Mouse (Mus musculus) megakaryocyte, embryonic 14.5 days (primary cell): Measurements from ENCODE around the gene Yjefn3. TPM values are rescaled to one million over a fixed set of nuclear protein-coding genes. Genes with fewer than 3 reads are reported as not detected.

Experiments used
- H3K27me3 ChIP-seq: replicated peaks from 2 replicates; pipeline ENCODE3; 2012; ENCODE audit warnings: inconsistent platforms
- H3K36me3 ChIP-seq: replicated peaks from 2 replicates; pipeline ENCODE3; 2012; ENCODE audit warnings: low read length, inconsistent platforms, mixed read lengths
- H3K4me1 ChIP-seq: 2 replicates; pipeline ENCODE4 v1.6.1; 2012; ENCODE audit warnings: inconsistent platforms
- H3K4me3 ChIP-seq: replicated peaks from 2 replicates; pipeline ENCODE3; 2012; ENCODE audit warnings: moderate library complexity, mild to moderate bottlenecking, inconsistent platforms
- H3K9me3 ChIP-seq: 2 replicates; pipeline ENCODE4 v1.6.1; 2012; ENCODE audit warnings: inconsistent platforms
- FLI1 ChIP-seq: IDR thresholded peaks from 2 replicates; pipeline ENCODE4 v1.6.1; 2012; ENCODE audit warnings: low read length, inconsistent platforms, mixed read lengths
- GATA1 ChIP-seq: IDR thresholded peaks from 3 replicates; pipeline ENCODE4 v1.6.1; 2012; ENCODE audit warnings: mixed read lengths, low read length, inconsistent platforms, borderline replicate concordance
- polyA plus RNA-seq: library from polyadenylated mRNA; stranded (reverse); fragments of >175 nt; gene quantifications from 2 replicates; pipeline ENCODE4 v1.2.3, GENCODE M21; 2012; ENCODE audit warnings: low replicate concordance; ENCODE audit not compliant: insufficient read depth

The Yjefn3 gene
- polyA plus RNA-seq, 1 experiment: 4.7 TPM

DNA sequence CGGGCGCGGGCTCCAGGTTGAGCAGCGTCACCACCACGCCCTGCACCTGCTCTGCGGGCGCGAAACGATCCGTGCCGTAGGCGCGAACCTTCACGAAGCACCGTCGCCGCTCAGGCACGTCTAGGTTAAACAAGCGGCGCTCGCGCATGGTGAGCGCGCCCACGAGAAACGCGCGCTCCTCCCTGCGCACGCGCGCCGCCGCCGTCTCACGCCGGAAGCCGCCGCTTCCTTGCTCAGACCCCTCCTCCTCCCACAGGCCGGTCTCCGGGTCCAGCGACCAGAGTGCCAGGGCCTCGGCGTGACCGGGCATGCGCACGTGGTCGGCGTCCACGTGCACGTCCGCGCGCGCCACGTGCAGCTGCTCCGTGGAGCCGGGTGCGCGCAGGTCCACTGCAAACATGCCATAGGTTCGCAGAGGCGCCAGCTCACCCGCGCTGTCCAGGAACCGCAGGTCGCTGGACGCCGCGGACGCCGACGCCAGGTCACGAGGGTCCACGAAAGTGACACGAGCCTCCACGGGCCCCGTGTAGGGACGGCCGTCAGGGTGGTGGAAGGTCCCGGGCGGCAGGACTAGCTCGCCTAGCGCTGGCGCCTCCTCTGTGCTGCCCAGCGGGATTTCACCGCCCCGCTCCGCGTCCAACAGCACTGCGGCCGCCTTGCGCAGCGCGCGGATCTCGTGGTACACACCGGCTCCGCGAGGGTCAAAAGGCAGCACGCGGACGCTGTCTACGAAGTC lies 20.3 kb downstream of the Yjefn3 start:
- H3K27me3 ChIP-seq: peaks cover 96% of the 10 kb centered on the region
- peaks cover 50% of the 10 kb centered on the region for H3K9me3 ChIP-seq

DNA sequence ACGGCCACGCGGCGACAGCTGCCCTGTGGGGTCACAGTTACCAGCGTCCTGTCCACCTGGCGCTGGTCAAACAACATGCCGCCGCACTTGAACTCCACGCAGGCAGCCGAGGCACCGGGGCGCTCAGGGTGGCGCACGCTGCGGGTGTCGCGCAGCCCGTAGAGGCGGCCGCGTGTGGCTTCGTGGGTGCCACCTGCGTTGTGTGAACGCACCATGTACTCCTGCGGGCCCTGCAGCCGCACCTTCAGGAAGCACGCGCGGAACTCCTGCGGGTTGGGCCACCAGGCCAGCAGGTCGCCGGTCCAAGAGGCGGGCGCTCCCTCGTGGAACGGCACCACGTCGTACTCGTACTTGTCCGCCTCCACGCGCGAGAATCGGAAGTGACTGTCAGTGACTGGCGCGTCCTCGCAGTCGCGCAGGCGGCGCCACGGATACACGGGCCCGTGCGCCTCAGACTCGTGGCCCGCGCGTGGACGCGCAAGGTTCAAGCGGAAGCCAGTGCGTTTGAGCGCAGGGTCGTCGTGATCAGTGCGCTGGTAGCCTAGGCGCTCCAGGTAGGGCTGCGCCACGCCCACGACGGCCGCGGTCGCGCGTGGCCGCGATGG lies 21.1 kb downstream of the Yjefn3 start:
- Histone ChIP-seq H3K4me3 (peak overlapping the region; percentile 89), H3K36me3 (peaks cover 8% of the 10 kb centered on the region), H3K27me3 (peaks cover 96% of the 10 kb centered on the region), H3K4me1 (peaks cover 35% of the 10 kb centered on the region), H3K9me3 (peaks cover 50% of the 10 kb centered on the region)
- TF ChIP-seq GATA1: no peak

More for the DNA sequence above, 20.3 kb downstream of the Yjefn3 start:
- TF ChIP-seq FLI1 (no peak), GATA1 (no peak)
- Histone ChIP-seq H3K4me3 (peak overlapping the region; percentile 89), H3K36me3 (peaks cover 8% of the 10 kb centered on the region), H3K4me1 (peaks cover 43% of the 10 kb centered on the region)

DNA sequence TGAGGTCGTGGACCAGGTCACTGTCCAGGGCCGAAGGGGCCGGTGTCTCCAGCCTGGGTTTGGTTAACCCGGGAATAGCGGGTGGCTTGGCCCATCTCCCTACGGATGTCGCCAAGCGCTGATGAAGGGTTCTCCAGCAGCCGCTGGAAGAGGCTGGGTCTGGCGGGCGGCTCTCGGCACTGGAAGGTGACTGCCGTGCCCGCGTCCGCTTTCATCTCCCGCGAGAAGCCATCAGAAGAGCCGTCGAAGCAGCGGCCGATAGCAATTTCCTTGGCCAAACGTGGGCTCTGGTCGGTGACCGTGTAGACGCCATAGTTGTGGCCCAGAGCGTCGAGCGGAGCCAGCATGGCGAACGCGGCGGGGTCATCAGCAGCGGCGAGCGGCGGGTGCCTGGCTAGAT lies 21.7 kb downstream of the Yjefn3 start:
- peaks cover 33% of the 10 kb centered on the region for H3K4me1 ChIP-seq
- H3K9me3 ChIP-seq: peaks cover 50% of the 10 kb centered on the region
- peak overlapping the region; percentile 89 for H3K4me3 ChIP-seq
- peaks cover 8% of the 10 kb centered on the region for H3K36me3 ChIP-seq
- no peak for TF ChIP-seq FLI1
- no peak for TF ChIP-seq GATA1
- H3K27me3 ChIP-seq: peaks cover 96% of the 10 kb centered on the region

DNA sequence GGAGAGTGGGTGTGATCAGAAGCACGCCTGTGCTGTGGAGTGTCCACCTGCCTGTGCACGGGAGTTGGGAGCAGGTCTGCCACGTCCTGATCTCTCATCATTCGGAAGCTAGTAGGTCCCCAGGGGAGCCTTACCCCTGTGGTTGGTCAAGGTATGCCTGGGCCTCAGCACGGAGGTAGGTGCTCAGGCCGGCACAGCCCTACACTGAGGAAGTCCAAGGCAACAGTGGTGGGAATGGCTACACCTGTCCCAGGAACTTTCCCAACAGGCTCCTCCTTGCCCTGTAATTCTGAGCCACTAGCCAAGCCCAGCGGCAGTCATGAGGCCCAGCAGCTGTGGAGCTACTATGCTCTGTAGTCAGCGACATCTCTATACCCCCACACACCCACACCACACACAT lies 22.8 kb downstream of the Yjefn3 start:
- H3K4me3 ChIP-seq: no peak overlapping the region
- H3K36me3 ChIP-seq: peaks cover 8% of the 10 kb centered on the region
- H3K9me3 ChIP-seq: peaks cover 50% of the 10 kb centered on the region
- no peak for TF ChIP-seq GATA1
- no peak for TF ChIP-seq FLI1
- H3K27me3 ChIP-seq: peaks cover 88% of the 10 kb centered on the region
- peaks cover 30% of the 10 kb centered on the region for H3K4me1 ChIP-seq

DNA sequence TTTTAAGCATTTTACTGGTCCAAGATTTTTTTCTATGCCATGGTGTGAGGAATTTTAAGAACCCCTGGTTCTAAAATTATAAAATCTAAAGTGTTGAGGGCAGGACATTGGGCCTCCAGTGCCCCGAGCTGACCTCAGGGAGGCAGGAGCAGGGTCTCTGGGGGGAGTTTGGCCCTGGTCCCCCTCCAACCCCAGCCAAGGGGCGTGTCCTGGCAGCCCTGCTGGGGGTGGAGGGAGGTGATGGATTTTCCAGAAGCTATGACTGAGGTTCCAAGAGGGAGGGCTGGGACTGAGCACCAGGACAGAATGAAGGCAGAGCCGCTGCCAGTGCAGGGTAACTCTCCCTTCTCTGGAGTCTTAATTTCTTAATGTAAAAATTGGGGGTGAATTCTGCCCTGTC lies 24.5 kb downstream of the Yjefn3 start:
- H3K9me3 ChIP-seq: peaks cover 35% of the 10 kb centered on the region
- peaks cover 78% of the 10 kb centered on the region for H3K27me3 ChIP-seq
- TF ChIP-seq GATA1 (no peak), FLI1 (no peak)

DNA sequence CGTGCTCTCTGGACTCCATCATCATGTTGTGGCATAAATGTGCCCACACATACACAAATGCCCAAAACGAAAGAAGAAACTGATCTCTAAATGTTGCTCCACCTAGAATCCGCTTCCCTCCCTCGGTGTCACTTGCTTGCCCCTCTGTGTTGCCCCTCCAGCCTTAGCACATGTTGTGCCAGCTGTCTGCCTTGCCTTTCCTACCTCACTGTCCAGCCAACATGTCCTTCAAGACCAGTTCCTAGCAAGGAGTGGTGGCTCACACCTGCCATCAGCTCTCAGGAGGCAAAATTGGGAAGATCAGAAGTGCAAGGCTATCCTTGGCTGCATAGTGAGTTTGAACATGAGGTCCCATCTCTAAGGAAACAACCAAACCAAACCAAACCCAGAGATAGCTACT lies 25.1 kb downstream of the Yjefn3 start:
- H3K27me3 ChIP-seq: peaks cover 76% of the 10 kb centered on the region

More for the DNA sequence above, 24.5 kb downstream of the Yjefn3 start:
- H3K4me1 ChIP-seq: peaks cover 36% of the 10 kb centered on the region
- peaks cover 8% of the 10 kb centered on the region for H3K36me3 ChIP-seq
- H3K4me3 ChIP-seq: no peak overlapping the region

DNA sequence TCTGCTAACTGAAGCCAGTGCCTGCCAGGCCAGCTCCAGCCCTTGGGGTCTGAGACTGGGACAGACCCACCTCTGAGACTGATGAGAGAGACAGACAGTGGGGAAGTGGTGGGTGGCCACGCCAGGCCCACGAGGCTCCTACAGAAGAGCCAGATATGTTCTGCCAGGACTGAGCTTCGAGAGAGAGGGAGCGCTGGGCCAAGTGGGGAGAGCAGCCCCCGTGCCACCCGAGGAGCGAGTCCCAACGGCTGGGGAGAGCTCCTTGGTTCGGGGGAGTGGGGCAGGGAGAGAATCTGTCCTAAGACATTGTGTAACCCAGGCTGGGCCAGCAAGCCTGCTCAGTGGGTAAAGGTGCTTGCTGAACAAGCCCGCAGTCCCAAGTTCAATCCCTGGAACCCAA lies 25.5 kb downstream of the Yjefn3 start:
- TF ChIP-seq GATA1 (no peak), FLI1 (no peak)
- Histone ChIP-seq H3K36me3 (peaks cover 8% of the 10 kb centered on the region), H3K4me1 (peaks cover 29% of the 10 kb centered on the region), H3K9me3 (peaks cover 25% of the 10 kb centered on the region), H3K27me3 (peaks cover 73% of the 10 kb centered on the region), H3K4me3 (no peak overlapping the region)

More for the DNA sequence above, 25.1 kb downstream of the Yjefn3 start:
- TF ChIP-seq GATA1: no peak
- TF ChIP-seq FLI1: no peak
- Histone ChIP-seq H3K9me3 (peaks cover 29% of the 10 kb centered on the region), H3K4me1 (peaks cover 33% of the 10 kb centered on the region), H3K36me3 (peaks cover 8% of the 10 kb centered on the region), H3K4me3 (no peak overlapping the region)

DNA sequence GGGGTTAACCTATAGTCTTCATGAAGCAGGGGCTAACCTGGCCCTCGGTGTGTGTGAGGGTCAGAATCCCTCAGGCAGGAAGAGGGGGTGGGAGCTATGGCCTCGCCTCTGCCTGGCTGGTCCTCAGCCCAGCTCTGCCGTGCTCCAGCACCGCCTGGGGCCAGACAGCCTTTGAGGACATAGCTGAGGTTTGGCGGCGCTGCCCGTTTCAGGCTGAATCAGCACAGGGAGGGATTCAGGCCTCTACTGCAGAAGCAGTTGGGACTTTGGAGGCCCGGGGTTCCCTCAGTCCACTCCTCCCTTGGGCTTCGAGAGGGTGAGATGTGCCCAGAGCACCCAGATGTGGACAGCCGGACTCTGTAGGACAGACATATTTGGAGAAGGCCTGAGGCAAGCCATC lies 26.4 kb downstream of the Yjefn3 start:
- Histone ChIP-seq H3K4me3 (no peak overlapping the region), H3K4me1 (peaks cover 21% of the 10 kb centered on the region), H3K9me3 (peaks cover 16% of the 10 kb centered on the region), H3K27me3 (peaks cover 73% of the 10 kb centered on the region), H3K36me3 (peaks cover 2% of the 10 kb centered on the region)
- TF ChIP-seq GATA1: no peak
- TF ChIP-seq FLI1: no peak

DNA sequence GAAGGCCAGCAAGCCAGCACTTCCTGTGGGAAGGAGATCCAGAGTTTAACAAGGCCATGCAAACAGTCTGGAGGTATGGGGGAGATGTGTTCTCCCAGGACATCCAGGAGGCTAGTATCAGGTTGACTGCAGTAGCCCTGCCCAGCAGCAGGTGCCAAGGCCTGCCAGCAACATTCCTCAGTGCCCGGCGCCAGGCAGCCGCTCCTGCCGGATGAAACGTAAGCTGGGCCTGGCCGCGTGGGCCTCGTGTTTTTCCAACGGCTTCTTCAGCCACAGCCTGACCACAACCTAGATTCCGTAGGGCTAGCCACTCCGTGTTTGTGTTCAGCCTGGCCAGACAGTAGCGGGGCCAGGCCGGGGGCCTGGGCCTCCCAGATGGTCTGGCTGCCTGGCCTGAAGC lies 27.9 kb downstream of the Yjefn3 start:
- Histone ChIP-seq H3K9me3 (peaks cover 2% of the 10 kb centered on the region; the same call in 1 of the 2 replicates), H3K36me3 (no peaks in the 10 kb centered on the region), H3K4me3 (peak overlapping the region; percentile 23), H3K27me3 (peaks cover 71% of the 10 kb centered on the region), H3K4me1 (peaks cover 18% of the 10 kb centered on the region)
- TF ChIP-seq GATA1 (no peak), FLI1 (no peak)

DNA sequence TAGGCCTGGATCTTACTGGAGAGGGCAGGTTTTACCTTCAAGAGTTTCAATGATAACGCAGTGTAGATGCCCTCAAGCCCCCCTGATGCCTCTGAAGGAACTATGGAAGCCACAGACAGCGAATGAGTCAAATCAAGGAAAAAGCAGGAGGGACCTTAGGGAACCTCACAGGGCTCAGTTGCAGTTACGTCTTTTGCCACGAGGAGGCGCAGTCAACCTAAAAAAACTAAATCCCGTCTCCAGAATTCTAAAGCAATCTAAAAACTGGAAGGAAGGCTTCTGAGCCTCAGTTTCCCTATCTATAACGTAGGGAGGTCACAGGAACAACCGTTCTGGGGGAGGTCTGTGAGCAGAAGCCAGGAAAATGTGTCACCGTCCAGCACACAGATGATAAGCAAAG lies 28.4 kb downstream of the Yjefn3 start:
- Histone ChIP-seq H3K27me3 (peaks cover 69% of the 10 kb centered on the region), H3K4me3 (peak overlapping the region; percentile 57), H3K9me3 (no peaks in the 10 kb centered on the region), H3K4me1 (peaks cover 18% of the 10 kb centered on the region), H3K36me3 (no peaks in the 10 kb centered on the region)
- TF ChIP-seq GATA1: no peak
- TF ChIP-seq FLI1: no peak

DNA sequence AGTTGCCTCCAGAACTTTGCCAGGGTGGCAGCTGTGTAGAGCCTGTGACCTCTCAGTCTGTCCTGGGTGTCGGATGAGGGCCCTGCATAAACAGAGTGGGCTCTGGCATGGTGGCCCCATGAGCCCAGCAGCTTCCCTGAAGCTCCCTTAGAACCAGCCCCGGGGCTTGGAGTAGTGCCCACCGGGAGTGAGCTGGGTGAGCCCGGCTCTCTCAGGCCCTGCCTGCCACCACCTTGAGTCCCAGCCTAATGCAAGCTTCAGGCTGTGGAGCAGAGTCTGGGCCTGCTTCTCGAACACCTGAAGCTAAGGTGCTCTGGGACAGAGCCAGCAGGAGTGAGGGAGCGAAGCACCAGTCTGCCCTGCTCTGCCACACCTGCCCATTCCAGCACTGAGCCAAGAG lies 31.6 kb downstream of the Yjefn3 start:
- H3K9me3 ChIP-seq: no peaks in the 10 kb centered on the region
- no peaks in the 10 kb centered on the region for H3K36me3 ChIP-seq
- peaks cover 55% of the 10 kb centered on the region for H3K27me3 ChIP-seq
- no peak overlapping the region for H3K4me3 ChIP-seq
- TF ChIP-seq FLI1 (no peak), GATA1 (no peak)
- peaks cover 16% of the 10 kb centered on the region for H3K4me1 ChIP-seq
